Mouse (Mus musculus) spleen, adult 2 months (tissue): ENCODE results near the gene Taf1c.

Experiments
- CTCF ChIP-seq: fragments of 200-500 bp; IDR thresholded peaks from 2 replicates; pipeline ENCODE4 v1.5.1; 2011; ENCODE audit warnings: mild to moderate bottlenecking, inconsistent platforms; ENCODE audit not compliant: insufficient read depth, insufficient read length, insufficient replicate concordance; ENCODE audit errors: extremely low read depth
- POLR2A ChIP-seq: fragments of 200-500 bp; IDR thresholded peaks from 2 replicates; pipeline ENCODE4 v1.6.1; 2011; ENCODE audit warnings: low read depth, low read length, inconsistent platforms

DNA sequence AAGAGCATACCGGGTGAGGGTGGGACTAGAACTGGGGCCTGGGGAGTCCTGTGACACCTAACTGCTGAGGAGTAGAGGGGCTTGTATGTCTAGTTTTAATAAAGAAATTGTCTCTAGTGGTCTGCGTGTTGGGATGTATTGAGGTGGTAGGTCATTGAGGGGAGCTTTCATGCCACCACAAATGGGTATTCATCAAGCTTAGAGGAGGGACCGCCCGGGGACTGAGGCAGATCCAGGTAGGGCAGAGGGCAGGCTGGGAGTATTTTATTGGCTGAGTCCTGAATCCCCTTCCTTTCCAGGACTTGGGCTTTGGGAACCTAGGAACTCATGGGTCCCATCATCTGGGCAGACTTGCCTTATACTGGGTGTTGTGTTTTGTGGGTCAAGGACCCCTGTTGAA, 11.8 kb upstream of the Taf1c start:
- no peak for TF ChIP-seq CTCF
- TF ChIP-seq POLR2A, result no peak
